Mouse (Mus musculus) liver, embryonic 14.5 days (tissue): ENCODE measurements around the gene Efna5. TPM values are rescaled to one million over a fixed set of nuclear protein-coding genes. Genes with fewer than 3 reads are reported as not detected.

Experiments
- ATAC-seq: fragments of 200-750 bp; cut with Nextera tagmentation; 2 replicates; pipeline ENCODE4 v1.8.0; 2017; ENCODE audit warnings: moderate number of reproducible peaks, mild to moderate bottlenecking, moderate library complexity; ENCODE audit not compliant: insufficient read depth
- DNase-seq, 3 experiments: peaks; one replicate each; pipeline ENCODE4 v3.0.0-alpha.2; 2012 to 2013; ENCODE audit warnings: low read depth in 3 of 3, low spot score in 3 of 3
- H3K27ac ChIP-seq: fragments of 300-500 bp; sonication (generic); 2 replicates; pipeline ENCODE4 v1.5.1; 2014; ENCODE audit warnings: moderate library complexity, mild to moderate bottlenecking, control low read depth, inconsistent platforms
- H3K27me3 ChIP-seq: fragments of 300-500 bp; sonication (generic); 2 replicates; pipeline ENCODE4 v1.6.1; 2014; ENCODE audit warnings: mild to moderate bottlenecking, low read length, moderate library complexity; ENCODE audit not compliant: control insufficient read depth, insufficient read depth
- H3K36me3 ChIP-seq: fragments of 300-500 bp; sonication (generic); replicated peaks from 2 replicates; pipeline ENCODE4 v1.6.1; 2014; ENCODE audit warnings: low read depth; ENCODE audit not compliant: control insufficient read depth, insufficient read depth
- H3K4me1 ChIP-seq, 2 experiments: fragments of 200-500 bp in 1 of 2; fragments of 300-500 bp in 1 of 2; sonication (generic) in 1 of 2; replicated peaks; 2 replicates each; pipeline ENCODE4 v1.6.1; 2012 to 2014; ENCODE audit warnings: antibody characterized with exemption in 1 of 2, inconsistent platforms in 1 of 2, low read length in 1 of 2; ENCODE audit not compliant: control insufficient read depth in 2 of 2, insufficient read depth in 2 of 2
- H3K4me2 ChIP-seq: fragments of 300-500 bp; sonication (generic); 2 replicates; pipeline ENCODE4 v1.6.1; 2014; ENCODE audit warnings: low read depth, mild to moderate bottlenecking, control low read depth, moderate library complexity
- H3K4me3 ChIP-seq, 2 experiments: fragments of 200-500 bp in 1 of 2; fragments of 300-500 bp in 1 of 2; sonication (generic) in 1 of 2; 2 replicates each; pipeline ENCODE4 v1.5.1; 2012 to 2014; ENCODE audit warnings: low read depth in 2 of 2, low read length in 2 of 2, mild to moderate bottlenecking in 2 of 2, control low read depth in 1 of 2, inconsistent platforms in 1 of 2, moderate library complexity in 1 of 2; ENCODE audit not compliant: insufficient read depth in 1 of 2
- H3K9ac ChIP-seq: fragments of 300-500 bp; sonication (generic); replicated peaks from 2 replicates; pipeline ENCODE4 v1.6.1; 2014; ENCODE audit warnings: mild to moderate bottlenecking, control low read depth, moderate library complexity
- H3K9me3 ChIP-seq: fragments of 300-500 bp; sonication (generic); 2 replicates; pipeline ENCODE4 v1.6.1; 2016; ENCODE audit warnings: low read length, mixed read lengths; ENCODE audit not compliant: control insufficient read depth
- CTCF ChIP-seq: IDR thresholded peaks from 2 replicates; pipeline ENCODE4 v1.5.1; 2016; ENCODE audit warnings: antibody characterized with exemption, low read depth, control low read depth
- EP300 ChIP-seq: IDR thresholded peaks from 2 replicates; pipeline ENCODE4 v1.6.1; 2016; ENCODE audit warnings: antibody characterized with exemption, low read depth
- WGBS: fragments of 180-500 bp; shearing (Covaris S2); extraction: QIAGEN DNeasy Blood & Tissue Kit; methylation state at CpG from one replicate; pipeline ENCODE4 v1.1.7; 2014; ENCODE audit not compliant: insufficient replicate concordance; 5-methylcytosine and 5-hydroxymethylcytosine counted together
- polyA plus RNA-seq, 2 experiments: library from polyadenylated mRNA; depleted of rRNA in 1 of 2; stranded (reverse) in 1 of 2; unstranded in 1 of 2; fragments of >200 nt; fragmentation: Nextera tagmentation in 1 of 2; extraction: Ambion mirVana in 1 of 2; gene quantifications; 2 replicates each; pipeline versions ENCODE4 v1.2.1 to v1.2.3; 2012 to 2014

The Efna5 gene
- polyA plus RNA-seq, 2 experiments, result 0.40 to 1.6 TPM

GRCm38 (mm10) chr17:62592436-62593074 is 288.6 kb downstream of the Efna5 start:
- Histone ChIP-seq H3K4me3 (no peak overlapping the region), H3K4me1 (no peaks in the 10 kb centered on the region), H3K9me3 (no peaks in the 10 kb centered on the region), H3K9ac (no peak overlapping the region), H3K36me3 (no peaks in the 10 kb centered on the region), H3K27me3 (no peaks in the 10 kb centered on the region), H3K27ac (no peak overlapping the region), H3K4me2 (no peak overlapping the region)
- TF ChIP-seq EP300 (no peak), CTCF (no peak)
- no peak for DNase-seq
- ATAC-seq, result no peak
- WGBS, result 43% methylated on average over 5 of the region's 5 CpGs

DNA sequence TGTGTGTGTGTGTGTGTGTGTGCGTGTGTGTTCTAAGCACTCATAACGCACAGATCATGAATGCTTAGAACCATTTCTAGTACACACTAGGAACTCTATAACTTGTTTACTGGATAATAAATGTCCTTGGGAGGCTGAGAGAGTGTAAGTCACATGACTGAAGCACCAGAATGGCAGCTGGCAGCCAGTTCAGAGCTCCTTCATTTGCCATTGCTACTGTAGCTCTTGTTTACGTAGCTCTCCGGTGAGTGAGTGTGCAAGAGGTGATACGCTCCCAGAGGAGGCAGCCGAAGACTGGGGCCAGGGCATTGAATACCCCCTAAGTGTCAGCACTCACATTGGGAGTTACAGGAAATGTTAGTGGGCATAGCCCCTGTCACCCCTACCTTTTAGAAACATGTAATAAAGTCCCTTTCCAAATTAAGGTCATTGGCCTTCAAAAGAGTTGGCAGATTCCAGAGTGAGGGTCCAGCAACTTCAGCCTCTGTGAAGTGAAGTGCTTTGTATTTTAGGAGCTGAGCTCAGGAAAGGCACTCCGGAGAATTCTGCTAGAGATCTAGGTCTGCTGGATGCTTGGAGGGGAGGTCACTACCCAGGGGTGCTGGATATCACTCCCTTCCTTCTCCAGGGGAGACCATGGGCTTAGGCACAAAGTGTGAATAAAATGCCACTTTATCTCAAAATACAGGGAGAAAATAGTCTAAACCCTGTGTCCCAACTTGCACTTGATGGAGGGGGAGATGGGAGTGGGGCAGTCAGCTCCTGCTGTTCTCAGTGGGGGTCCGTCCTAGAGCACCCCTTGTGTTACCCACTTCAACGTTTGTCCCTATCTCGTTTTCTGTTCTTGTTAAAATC is 289.3 kb downstream of the Efna5 start:
- Histone ChIP-seq H3K4me2 (no peak overlapping the region), H3K27me3 (no peaks in the 10 kb centered on the region), H3K36me3 (no peaks in the 10 kb centered on the region), H3K27ac (no peak overlapping the region), H3K4me3 (no peak overlapping the region), H3K9ac (no peak overlapping the region), H3K9me3 (no peaks in the 10 kb centered on the region), H3K4me1 (no peaks in the 10 kb centered on the region)
- no peak for DNase-seq
- no peak for ATAC-seq
- TF ChIP-seq EP300 (no peak), CTCF (no peak)
- WGBS, result 60% methylated on average over 10 of the region's 10 CpGs

- no peak overlapping the region for H3K4me2 ChIP-seq
- 60% methylated on average over 9 of the region's 9 CpGs for WGBS
Measured at GRCm38 (mm10) chr17:62590685-62591460, 290.2 kb downstream of the Efna5 start.

DNA sequence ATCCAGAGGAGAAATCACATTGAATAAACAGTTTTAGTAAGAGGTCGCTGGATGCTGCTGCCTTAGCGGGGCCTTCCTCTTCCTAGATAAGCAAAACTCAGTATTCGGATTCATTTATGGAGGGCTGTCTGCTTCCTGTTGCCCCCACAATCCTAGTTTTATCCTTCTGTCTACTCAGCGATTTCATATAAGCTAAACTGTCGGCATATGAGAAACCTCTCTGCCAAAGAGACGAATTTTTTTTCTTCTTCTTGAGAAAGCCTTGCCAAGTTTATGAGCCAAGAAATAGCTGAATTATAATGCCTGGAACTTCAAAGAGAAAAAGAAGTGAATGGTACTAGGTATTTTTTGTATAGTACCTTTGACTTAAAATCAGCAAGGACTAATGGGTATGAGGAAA is 301.0 kb downstream of the Efna5 start:
- 64% methylated on average over 6 of the region's 6 CpGs for WGBS
- Histone ChIP-seq H3K9me3 (no peaks in the 10 kb centered on the region), H3K27me3 (no peaks in the 10 kb centered on the region), H3K9ac (no peak overlapping the region), H3K4me3 (no peak overlapping the region), H3K27ac (no peak overlapping the region), H3K36me3 (no peaks in the 10 kb centered on the region), H3K4me1 (no peaks in the 10 kb centered on the region), H3K4me2 (no peak overlapping the region)
- DNase-seq, result no peak
- ATAC-seq, result no peak
- TF ChIP-seq EP300 (no peak), CTCF (no peak)

More at GRCm38 (mm10) chr17:62590685-62591460, 290.2 kb downstream of the Efna5 start:
- H3K9ac ChIP-seq, result no peak overlapping the region
- no peak overlapping the region for H3K27ac ChIP-seq
- no peaks in the 10 kb centered on the region for H3K9me3 ChIP-seq
- H3K36me3 ChIP-seq, result no peaks in the 10 kb centered on the region
- TF ChIP-seq EP300 (no peak), CTCF (no peak)
- no peaks in the 10 kb centered on the region for H3K27me3 ChIP-seq
- ATAC-seq (no peak), DNase-seq (no peak)
- H3K4me1 ChIP-seq, result no peaks in the 10 kb centered on the region
- H3K4me3 ChIP-seq, result no peak overlapping the region

- Histone ChIP-seq H3K4me1 (no peaks in the 10 kb centered on the region), H3K9ac (no peak overlapping the region), H3K4me2 (no peak overlapping the region), H3K4me3 (no peak overlapping the region), H3K9me3 (no peaks in the 10 kb centered on the region), H3K27me3 (no peaks in the 10 kb centered on the region), H3K36me3 (no peaks in the 10 kb centered on the region), H3K27ac (no peak overlapping the region)
- ATAC-seq, result no peak
- TF ChIP-seq CTCF (no peak), EP300 (no peak)
- WGBS, result 63% methylated on average over 6 of the region's 6 CpGs
- DNase-seq, result no peak
Measured at GRCm38 (mm10) chr17:62579618-62580017, 301.5 kb downstream of the Efna5 start.
